Comparison of ENCODE assay signal across 25 mouse cellular contexts in genomic region chr10:115232513-115232912, GRCm38 (mm10). TPM values are rescaled to one million over a fixed set of nuclear protein-coding genes. Genes with fewer than 3 reads are reported as not detected.
DNase-seq lines count a peak whose midpoint lies in the region; ATAC-seq and TF ChIP-seq lines count a peak whose summit lies in the region.
"Had no signal": no experiment of that assay in that cellular context is flagged by ENCODE, and none has a peak within 500 bp of the region (broad histone marks: within the 10 kb centered on the region; RNA-seq: fewer than 3 reads in every experiment).

No protein-coding gene starts in this region.

- TF ChIP-seq POLR2A in MEL (IDR thresholded peaks at IDR 0.05; ENCODE audit: control insufficient read depth in 1 of 2, insufficient read depth in 1 of 2, low read depth in 1 of 2, low read length in 2 of 2, poor library complexity in 1 of 2): no peak

- H3K27ac ChIP-seq in intestine, postnatal 0 days (ENCODE audit: low read depth, low read length): no peak overlapping the region
- H3K27ac ChIP-seq in intestine, embryonic 16.5 days (ENCODE audit: low read length): no peak overlapping the region
- no peak overlapping the region for H3K27ac ChIP-seq in midbrain, embryonic 14.5 days (replicated peaks; ENCODE audit: low read depth, low read length)
- H3K27ac ChIP-seq in midbrain, embryonic 11.5 days (ENCODE audit: low read depth, low read length): no peak overlapping the region
- no peak overlapping the region for H3K27ac ChIP-seq in MEL (ENCODE audit: control insufficient read depth, low read depth, low read length)
- H3K27ac ChIP-seq: forebrain, embryonic 15.5 days; hindbrain, embryonic 15.5 days; intestine, embryonic 15.5 days had no signal

- H3K4me2 ChIP-seq in intestine, postnatal 0 days (replicated peaks; ENCODE audit: low read depth): no peak overlapping the region
- H3K4me2 ChIP-seq in intestine, embryonic 16.5 days (ENCODE audit: low read depth, low read length): no peak overlapping the region
- no peak overlapping the region for H3K4me2 ChIP-seq in midbrain, embryonic 14.5 days (ENCODE audit: low read length)
- H3K4me2 ChIP-seq in midbrain, embryonic 11.5 days: no peak overlapping the region
- H3K4me2 ChIP-seq: forebrain, embryonic 15.5 days; hindbrain, embryonic 15.5 days; intestine, embryonic 15.5 days had no signal

- no peaks in the 10 kb centered on the region for H3K9me3 ChIP-seq in intestine, postnatal 0 days (ENCODE audit: control insufficient read depth)
- H3K9me3 ChIP-seq in intestine, embryonic 16.5 days (ENCODE audit: control insufficient read depth, low read length): no peaks in the 10 kb centered on the region
- H3K9me3 ChIP-seq in midbrain, embryonic 14.5 days (ENCODE audit: control insufficient read depth, low read length): no peaks in the 10 kb centered on the region
- no peaks in the 10 kb centered on the region for H3K9me3 ChIP-seq in midbrain, embryonic 11.5 days (ENCODE audit: control insufficient read depth, low read length)
- no peaks in the 10 kb centered on the region for H3K9me3 ChIP-seq in MEL (replicated peaks; ENCODE audit: insufficient read depth, low read length)
- H3K9me3 ChIP-seq: forebrain, embryonic 15.5 days; hindbrain, embryonic 15.5 days; intestine, embryonic 15.5 days had no signal

- TF ChIP-seq RAD21 in MEL (IDR thresholded peaks at IDR 0.05; ENCODE audit: low read depth, low read length): 0 out of 2 replicates have a peak, but pooled peaks have one; percentile 5

- ATAC-seq in intestine, postnatal 0 days: no peak
- no peak for ATAC-seq in intestine, embryonic 16.5 days
- ATAC-seq in midbrain, embryonic 14.5 days (ENCODE audit: low FRiP score, low TSS enrichment): no peak
- no peak for ATAC-seq in midbrain, embryonic 11.5 days (ENCODE audit: low FRiP score)
- ATAC-seq in megakaryocyte progenitor cell, adult 5-6 weeks (replicated peaks; ENCODE audit: poor library complexity): peak; percentile 56; the same call in 1 of the 2 replicates
- ATAC-seq: forebrain, embryonic 15.5 days; intestine, embryonic 15.5 days; liver, postnatal 0 days had no signal

- no peak overlapping the region for H3K9ac ChIP-seq in intestine, postnatal 0 days (ENCODE audit: low read depth, low read length)
- H3K9ac ChIP-seq in intestine, embryonic 16.5 days (ENCODE audit: low read depth, low read length): no peak overlapping the region
- H3K9ac ChIP-seq in midbrain, embryonic 14.5 days (replicated peaks; ENCODE audit: low read length): no peak overlapping the region
- H3K9ac ChIP-seq in midbrain, embryonic 11.5 days (ENCODE audit: low read length): no peak overlapping the region
- no peak overlapping the region for H3K9ac ChIP-seq in MEL (ENCODE audit: control insufficient read depth, low read depth, low read length, poor library complexity, severe bottlenecking)
- H3K9ac ChIP-seq: forebrain, embryonic 15.5 days; hindbrain, embryonic 15.5 days; intestine, embryonic 15.5 days; liver, postnatal 0 days had no signal

- peaks cover 42% of the 10 kb centered on the region for H3K36me3 ChIP-seq in intestine, postnatal 0 days (ENCODE audit: control insufficient read depth, insufficient read depth)
- H3K36me3 ChIP-seq in intestine, embryonic 16.5 days (ENCODE audit: control insufficient read depth, insufficient read depth, low read length): 0 out of 2 replicates have a peak, but pooled peaks cover 4% of the 10 kb centered on the region
- peaks cover 28% of the 10 kb centered on the region for H3K36me3 ChIP-seq in midbrain, embryonic 14.5 days (ENCODE audit: control insufficient read depth, insufficient read depth, low read length)
- H3K36me3 ChIP-seq in midbrain, embryonic 11.5 days (ENCODE audit: control insufficient read depth, insufficient read depth, low read length): no peaks in the 10 kb centered on the region
- peaks cover 7 to 13% of the 10 kb centered on the region in 2 experiments for H3K36me3 ChIP-seq in MEL (ENCODE audit: control insufficient read depth in 1 of 2, insufficient read depth in 2 of 2, low read length in 2 of 2)

- 87% methylated on average over 3 of the region's 3 CpGs for WGBS in intestine, postnatal 0 days
- WGBS in intestine, embryonic 16.5 days: 86% methylated on average over 3 of the region's 3 CpGs
- 90% methylated on average over 3 of the region's 3 CpGs for WGBS in midbrain, embryonic 14.5 days
- WGBS in midbrain, embryonic 11.5 days: 93% methylated on average over 3 of the region's 3 CpGs

- no peak for TF ChIP-seq EP300 in MEL (IDR thresholded peaks at IDR 0.05; ENCODE audit: low read depth in 1 of 2, low read length in 2 of 2)

- H3K27me3 ChIP-seq in intestine, postnatal 0 days (replicated peaks; ENCODE audit: control insufficient read depth, insufficient read depth, low read length): no peaks in the 10 kb centered on the region
- no peaks in the 10 kb centered on the region for H3K27me3 ChIP-seq in intestine, embryonic 16.5 days (replicated peaks; ENCODE audit: control insufficient read depth, insufficient read depth, low read length)
- no peaks in the 10 kb centered on the region for H3K27me3 ChIP-seq in midbrain, embryonic 14.5 days (ENCODE audit: control insufficient read depth, insufficient read depth, low read length)
- no peaks in the 10 kb centered on the region for H3K27me3 ChIP-seq in midbrain, embryonic 11.5 days (ENCODE audit: control insufficient read depth, insufficient read depth, low read length)
- no peaks in the 10 kb centered on the region for H3K27me3 ChIP-seq in MEL (ENCODE audit: control insufficient read depth in 1 of 2, insufficient read depth in 2 of 2, low read length in 2 of 2)
- H3K27me3 ChIP-seq: forebrain, embryonic 15.5 days; hindbrain, embryonic 15.5 days; intestine, embryonic 15.5 days had no signal

- DNase-seq in midbrain, embryonic 14.5 days: peak; percentile 21
- no peak for DNase-seq in midbrain, embryonic 11.5 days (ENCODE audit: low spot score, missing footprints)
- peak; percentile 32 for DNase-seq in MEL (ENCODE audit: low read depth, low spot score)
- no peak for DNase-seq in cerebellum, adult 11 months
- no peak for DNase-seq in cerebellum, adult 9-11 months
- DNase-seq: adrenal gland, adult 2 months; cerebellum, adult 18-20 months; cerebellum, postnatal 36 days; embryo, embryonic 11 days; gastrocnemius, postnatal 36 days; heart, postnatal 4 days; liver, postnatal 0 days; lung, postnatal 36 days; right cerebral cortex, postnatal 14 days had no signal

- no peak overlapping the region for H3K4me3 ChIP-seq in intestine, postnatal 0 days (ENCODE audit: low read depth, low read length)
- no peak overlapping the region for H3K4me3 ChIP-seq in intestine, embryonic 16.5 days (ENCODE audit: low read length)
- no peak overlapping the region for H3K4me3 ChIP-seq in midbrain, embryonic 14.5 days (replicated peaks; ENCODE audit: low read depth, low read length)
- H3K4me3 ChIP-seq in midbrain, embryonic 11.5 days (ENCODE audit: low read depth, low read length): no peak overlapping the region
- no peak overlapping the region for H3K4me3 ChIP-seq in MEL (ENCODE audit: control insufficient read depth in 1 of 2, insufficient read depth in 1 of 2, low read depth in 2 of 2, low read length in 2 of 2)
- H3K4me3 ChIP-seq: forebrain, embryonic 15.5 days; hindbrain, embryonic 15.5 days; intestine, embryonic 15.5 days had no signal

- no peaks in the 10 kb centered on the region for H3K4me1 ChIP-seq in intestine, postnatal 0 days (replicated peaks; ENCODE audit: control insufficient read depth, insufficient read depth, low read length)
- H3K4me1 ChIP-seq in intestine, embryonic 16.5 days (ENCODE audit: control insufficient read depth, insufficient read depth, low read length): no peaks in the 10 kb centered on the region
- H3K4me1 ChIP-seq in midbrain, embryonic 14.5 days (ENCODE audit: control insufficient read depth, insufficient read depth, low read length): no peaks in the 10 kb centered on the region
- no peaks in the 10 kb centered on the region for H3K4me1 ChIP-seq in midbrain, embryonic 11.5 days (ENCODE audit: control insufficient read depth, insufficient read depth, low read length)
- H3K4me1 ChIP-seq in MEL (ENCODE audit: control insufficient read depth in 1 of 2, insufficient read depth in 2 of 2, low read length in 2 of 2): peaks cover 10% of the 10 kb centered on the region in 2 experiments
- H3K4me1 ChIP-seq: forebrain, embryonic 15.5 days; hindbrain, embryonic 15.5 days; intestine, embryonic 15.5 days had no signal

- no peaks in the 10 kb centered on the region; the same call in 1 of the 2 replicates for H3K79me2 ChIP-seq in MEL (ENCODE audit: control insufficient read depth, insufficient read depth, low read length, poor library complexity)

- peak; percentile 36 for TF ChIP-seq CTCF in intestine, postnatal 0 days (IDR thresholded peaks at IDR 0.05; ENCODE audit: low read depth)
- TF ChIP-seq CTCF in MEL (IDR thresholded peaks at IDR 0.05 in 2 of 3, conservative IDR thresholded peaks at IDR 0.05 in 1 of 3; ENCODE audit: control insufficient read depth in 1 of 3, insufficient read depth in 1 of 3, low read depth in 2 of 3, low read length in 3 of 3, poor library complexity in 1 of 3, severe bottlenecking in 1 of 3): peak in 1 of 3 experiments; percentile 32; a peak in 2 of 6 replicates

TF ChIP-seq in MEL, 35 proteins besides CTCF, POLR2A, EP300 and RAD21 (continues in another document):
- no peak for TF ChIP-seq CHD1 (IDR thresholded peaks at IDR 0.05; ENCODE audit: low read depth, low read length)

RNA-seq across cellular contexts. Expression of gene Tbc1d15, which starts 18.8 kb away (rescaled TPM):
- polyA plus RNA-seq in intestine, postnatal 0 days (2015; fragmentation: Nextera tagmentation; extraction: Ambion mirVana): 59.9 and 65.1 TPM in 2 replicates
- polyA plus RNA-seq in intestine, embryonic 16.5 days (2015; fragmentation: Nextera tagmentation; extraction: Ambion mirVana): 56.2 and 58.7 TPM in 2 replicates
- 34.0 and 49.4 TPM in 2 replicates for polyA plus RNA-seq in midbrain, embryonic 14.5 days (2014; fragmentation: Nextera tagmentation; extraction: Ambion mirVana)
- polyA plus RNA-seq in midbrain, embryonic 11.5 days (2014; fragmentation: Nextera tagmentation; extraction: Ambion mirVana): 49.9 and 52.5 TPM in 2 replicates
- total RNA-seq in MEL (2012; rRNA removed): 9.4 and 13.4 TPM in 2 replicates
- 10 to 100 TPM in 1 of 2 experiments, not detected in 1; 46.4 TPM for polyA plus RNA-seq in MEL (2012; ENCODE audit: insufficient read depth in 1 of 2, insufficient read length in 2 of 2, low read depth in 1 of 2, low replicate concordance in 2 of 2, missing spikeins in 1 of 2)
- total RNA-seq in megakaryocyte progenitor cell, adult 5-6 weeks (2015): 73.8 and 83.1 TPM in 2 replicates
- 39.5 and 45.7 TPM in 2 replicates for total RNA-seq in megakaryocyte progenitor cell, adult 5-6 weeks (2017)

RNA-seq across cellular contexts. Expression of gene Tph2, which starts 47.7 kb away (rescaled TPM):
- not detected in 2 replicates for polyA plus RNA-seq in intestine, postnatal 0 days (2015; fragmentation: Nextera tagmentation; extraction: Ambion mirVana)
- polyA plus RNA-seq in intestine, embryonic 16.5 days (2015; fragmentation: Nextera tagmentation; extraction: Ambion mirVana): not detected in 2 replicates
- 6.9 and 8.5 TPM in 2 replicates for polyA plus RNA-seq in midbrain, embryonic 14.5 days (2014; fragmentation: Nextera tagmentation; extraction: Ambion mirVana)
- polyA plus RNA-seq in midbrain, embryonic 11.5 days (2014; fragmentation: Nextera tagmentation; extraction: Ambion mirVana): 0.36 and 0.91 TPM in 2 replicates
- not detected in 2 replicates for total RNA-seq in MEL (2012; rRNA removed)
- not detected for polyA plus RNA-seq in MEL (2012; ENCODE audit: insufficient read depth in 1 of 2, insufficient read length in 2 of 2, low read depth in 1 of 2, low replicate concordance in 2 of 2, missing spikeins in 1 of 2)
- total RNA-seq in megakaryocyte progenitor cell, adult 5-6 weeks (2015): not detected in 2 replicates
- total RNA-seq in megakaryocyte progenitor cell, adult 5-6 weeks (2017): not detected in 2 replicates
- total RNA-seq: adrenal gland, adult 2 months; gastrocnemius, postnatal 36 days; heart, postnatal 4 days; liver, adult 2 months; monocyte, adult 5-6 weeks; neutrophil, adult 5-6 weeks had no signal
- polyA plus RNA-seq: adrenal gland, adult 2 months; intestine, embryonic 15.5 days; large intestine, adult 2 months; liver, adult 2 months; liver, postnatal 0 days; urinary bladder, adult 2 months had no signal

Comparison
In these comparisons a context has a peak if more than half of its experiments do, and no peak if none do; other contexts are left out.
1. DNase-seq: peak in midbrain, embryonic 14.5 days (single experiment) and MEL (single experiment); none in midbrain, embryonic 11.5 days (single experiment), cerebellum, adult 11 months (single experiment) and cerebellum, adult 9-11 months (single experiment).